Mouse (Mus musculus) heart, postnatal 0 days (tissue): Measurements from ENCODE around the gene Guk1.

Source experiments
- CTCF ChIP-seq: IDR thresholded peaks from 2 replicates; pipeline ENCODE4 v1.5.1; 2016; ENCODE audit warnings: antibody characterized with exemption, control low read depth, low read depth
- EP300 ChIP-seq: IDR thresholded peaks from 2 replicates; pipeline ENCODE4 v1.6.1; 2016; ENCODE audit warnings: antibody characterized with exemption, low read depth

DNA sequence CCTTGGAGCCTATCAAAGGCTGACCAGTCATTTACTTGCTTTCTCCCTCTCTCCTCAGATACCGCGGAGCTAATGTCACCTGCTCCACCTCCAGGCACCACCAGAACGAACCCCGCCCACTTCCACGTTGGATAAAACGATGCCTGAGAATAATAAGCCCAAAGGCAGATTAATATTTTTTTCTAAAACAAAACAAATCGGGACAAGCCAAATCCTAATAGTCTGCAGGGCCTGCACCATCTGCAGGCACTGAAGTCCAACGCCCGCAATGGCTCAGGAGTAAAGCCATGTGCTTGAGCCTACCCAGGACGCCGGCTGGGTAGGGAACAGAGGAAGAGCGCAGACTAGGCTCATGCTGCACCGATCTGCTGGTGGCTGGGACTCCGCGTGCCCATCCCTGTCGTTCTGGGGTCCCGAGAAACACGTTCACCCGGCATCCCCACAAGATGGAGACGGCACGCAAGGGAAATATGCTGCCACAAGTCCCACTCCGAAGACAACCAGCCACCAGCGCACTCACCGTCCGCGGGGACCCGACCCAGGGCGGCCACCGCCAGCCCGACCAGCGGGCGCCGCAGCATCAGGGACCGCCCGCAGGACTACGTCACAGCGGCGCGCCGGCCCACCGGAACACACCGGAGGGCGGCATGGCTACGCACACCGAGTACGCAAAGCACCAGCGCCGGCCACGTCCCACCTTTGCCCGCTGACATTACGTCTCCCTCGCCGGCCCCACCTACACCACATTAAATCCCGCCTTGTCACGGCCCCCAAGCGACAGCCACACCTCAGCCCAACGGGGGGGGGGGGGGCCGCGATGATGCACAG is 567 bp downstream of the Guk1 start:
- TF ChIP-seq CTCF (no peak), EP300 (peak; percentile 68; the same call in 1 of the 2 replicates)
